Mouse (Mus musculus): Measurements from ENCODE around the gene Afm. TPM values are rescaled to one million over a fixed set of nuclear protein-coding genes. Genes with fewer than 3 reads are reported as not detected.

The Afm gene
- 3.3 TPM for polyA plus RNA-seq (2014; fragmentation: Illumina TruSeq; extraction: RNeasy Lipid Tissue Mini Kit (QIAGEN cat#74804); ENCODE audit: low read depth, low replicate concordance)

DNA sequence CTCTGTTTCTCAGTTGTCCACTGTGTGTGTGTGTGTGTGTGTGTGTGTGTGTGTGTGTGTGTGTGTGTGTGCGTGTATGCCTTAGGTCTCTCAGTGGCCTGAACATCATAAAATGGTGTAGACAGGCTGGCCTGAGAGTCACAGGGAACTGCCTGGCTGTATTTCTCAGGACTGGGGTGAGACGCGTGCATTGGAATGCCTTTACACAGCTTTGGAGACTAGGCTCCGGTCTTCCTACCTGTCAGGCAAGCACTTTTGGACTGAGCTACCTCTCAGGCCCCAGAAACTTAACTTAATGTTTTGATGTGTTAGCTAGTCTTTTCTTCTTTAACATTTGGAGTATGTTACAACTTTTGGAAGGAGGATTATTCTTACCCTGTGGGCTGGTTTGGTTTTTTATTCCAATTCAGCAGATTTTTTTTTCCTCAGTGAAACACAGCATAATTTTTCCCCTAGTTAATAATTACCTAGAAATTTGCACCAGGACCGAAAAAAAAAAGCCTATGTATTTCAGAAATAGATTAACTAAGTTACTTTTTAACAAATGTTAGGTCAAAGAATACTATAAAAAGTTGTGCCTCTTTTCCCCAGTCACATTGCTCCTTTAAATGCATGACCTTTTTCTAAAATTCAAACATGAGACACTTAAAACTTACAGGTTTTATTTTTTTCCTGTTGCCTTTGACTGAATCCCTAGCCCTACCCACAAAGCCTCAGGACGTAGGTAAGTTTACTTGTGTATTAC is at the start of gene Afm:
Afm (plus strand) TSS at position 577 of the 745 bp plus-strand sequence.

DNA sequence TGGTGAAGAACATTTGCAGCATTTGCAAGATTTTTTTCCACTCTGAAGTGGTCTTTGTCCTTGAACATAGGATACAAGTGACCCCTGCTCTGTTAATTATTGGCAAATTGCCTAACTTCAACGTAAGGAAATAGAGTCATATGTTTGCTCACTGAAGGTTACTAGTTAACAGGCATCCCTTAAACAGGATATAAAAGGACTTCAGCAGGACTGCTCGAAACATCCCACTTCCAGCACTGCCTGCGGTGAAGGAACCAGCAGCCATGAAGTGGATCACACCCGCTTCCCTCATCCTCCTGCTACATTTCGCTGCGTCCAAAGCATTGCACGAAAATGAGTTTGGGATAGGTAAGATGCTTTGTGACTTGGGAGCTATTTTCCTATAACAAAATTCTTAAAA is 28.2 kb upstream of the Afm start, which contains the start of gene Afp:
Afp (plus strand) TSS at position 220 of the 400 bp plus-strand sequence.

DNA sequence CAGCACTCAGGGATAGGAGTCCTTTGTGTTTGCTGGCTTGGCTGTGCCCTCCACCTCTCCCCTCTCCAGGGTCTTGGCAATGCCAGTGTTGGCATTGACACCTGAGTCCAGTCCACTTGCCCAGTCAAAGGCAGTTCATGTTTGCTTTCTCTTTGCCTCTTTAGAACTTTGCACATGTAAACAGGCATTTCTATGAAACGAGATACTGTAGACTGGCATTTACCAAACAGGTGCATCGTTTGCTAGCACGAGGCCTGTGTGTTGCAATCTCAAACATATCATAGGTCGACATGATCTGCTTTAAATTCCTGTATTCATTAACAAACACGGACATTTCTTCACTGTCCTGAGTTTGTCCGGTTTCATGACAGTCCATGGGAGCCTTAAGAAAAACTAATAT is 42.0 kb downstream of the Afm start, which contains the start of gene 5830473C10Rik:
5830473C10Rik (plus strand) TSS at position 365 of the 400 bp plus-strand sequence.

Other genes starting within 250 kb of the Afm start
- gene Ankrd17, start 152.4 kb upstream of the Afm start, polyA plus RNA-seq (2014; fragmentation: Illumina TruSeq; extraction: RNeasy Lipid Tissue Mini Kit (QIAGEN cat#74804); ENCODE audit: low read depth, low replicate concordance): 68.7 TPM
- gene Gm9958, start 151.7 kb upstream of the Afm start, polyA plus RNA-seq (2014; fragmentation: Illumina TruSeq; extraction: RNeasy Lipid Tissue Mini Kit (QIAGEN cat#74804); ENCODE audit: low read depth, low replicate concordance): 3.2 TPM
- 1.7 TPM for gene Alb, start 58.0 kb upstream of the Afm start, polyA plus RNA-seq (2014; fragmentation: Illumina TruSeq; extraction: RNeasy Lipid Tissue Mini Kit (QIAGEN cat#74804); ENCODE audit: low read depth, low replicate concordance)
- gene Afp, start 28.2 kb upstream of the Afm start, polyA plus RNA-seq (2014; fragmentation: Illumina TruSeq; extraction: RNeasy Lipid Tissue Mini Kit (QIAGEN cat#74804); ENCODE audit: low read depth, low replicate concordance): 0.41 TPM
- gene 5830473C10Rik, start 42.2 kb downstream of the Afm start, polyA plus RNA-seq (2014; fragmentation: Illumina TruSeq; extraction: RNeasy Lipid Tissue Mini Kit (QIAGEN cat#74804); ENCODE audit: low read depth, low replicate concordance): not detected
- 0.90 TPM for gene Rassf6, start 121.7 kb downstream of the Afm start, polyA plus RNA-seq (2014; fragmentation: Illumina TruSeq; extraction: RNeasy Lipid Tissue Mini Kit (QIAGEN cat#74804); ENCODE audit: low read depth, low replicate concordance)
- gene Cxcl5, start 240.4 kb downstream of the Afm start, polyA plus RNA-seq (2014; fragmentation: Illumina TruSeq; extraction: RNeasy Lipid Tissue Mini Kit (QIAGEN cat#74804); ENCODE audit: low read depth, low replicate concordance): not detected
- not detected for gene Ppbp, start 249.6 kb downstream of the Afm start, polyA plus RNA-seq (2014; fragmentation: Illumina TruSeq; extraction: RNeasy Lipid Tissue Mini Kit (QIAGEN cat#74804); ENCODE audit: low read depth, low replicate concordance)

Data from testis, adult 10 weeks (tissue).